ENCODE assay signal across 8 mouse cellular contexts in genomic region chr5:113164448-113164847, GRCm38 (mm10). TPM values are rescaled to one million over a fixed set of nuclear protein-coding genes. Genes with fewer than 3 reads are reported as not detected.
A peak's percentile ranks its signal among the peaks of the same experiment; 100 is the strongest.
DNase-seq lines count a peak whose midpoint lies in the region; ATAC-seq and TF ChIP-seq lines count a peak whose summit lies in the region.

No protein-coding gene starts in this region.

- peaks cover 9% of the 10 kb centered on the region; the same call in 1 of the 2 replicates for H3K4me1 ChIP-seq in lung, embryonic 14.5 days (ENCODE audit: insufficient read depth)
- peaks cover 32% of the 10 kb centered on the region for H3K4me1 ChIP-seq in hindbrain, embryonic 15.5 days (replicated peaks)
- H3K4me1 ChIP-seq in midbrain, embryonic 12.5 days, result peaks cover 27% of the 10 kb centered on the region

- no peak overlapping the region for H3K4me2 ChIP-seq in lung, embryonic 14.5 days
- H3K4me2 ChIP-seq in hindbrain, embryonic 15.5 days, result no peak overlapping the region
- H3K4me2 ChIP-seq in midbrain, embryonic 12.5 days (replicated peaks), result no peak overlapping the region

- DNase-seq in lung, embryonic 14.5 days, result no peak
- no peak for DNase-seq in lung, postnatal 36 days
- DNase-seq in c-Kit-negative CD71-positive TER-119-positive erythroid progenitor cells, embryonic 14.5 days (ENCODE audit: low read depth, low spot score), result peak; percentile 27
- no peak for DNase-seq in layer of hippocampus, adult 9-10 months (ENCODE audit: low spot score)
- no peak for DNase-seq in embryo, embryonic 10.5 days (ENCODE audit: low spot score)
- no peak for DNase-seq in heart, adult 9 months (ENCODE audit: low spot score in 2 of 2)

- no peak overlapping the region for H3K4me3 ChIP-seq in lung, embryonic 14.5 days (ENCODE audit: low read depth, low read length)
- H3K4me3 ChIP-seq in hindbrain, embryonic 15.5 days, result no peak overlapping the region
- no peak overlapping the region for H3K4me3 ChIP-seq in midbrain, embryonic 12.5 days

- H3K27me3 ChIP-seq in lung, embryonic 14.5 days (ENCODE audit: insufficient read depth, low read length), result no peaks in the 10 kb centered on the region
- no peaks in the 10 kb centered on the region for H3K27me3 ChIP-seq in hindbrain, embryonic 15.5 days
- peaks cover 9% of the 10 kb centered on the region; the same call in 1 of the 2 replicates for H3K27me3 ChIP-seq in midbrain, embryonic 12.5 days

- no peak for TF ChIP-seq CTCF in lung, embryonic 14.5 days (IDR thresholded peaks at IDR 0.05; ENCODE audit: low read depth)

- peak; percentile 45 for ATAC-seq in lung, embryonic 14.5 days (ENCODE audit: insufficient read depth)
- ATAC-seq in hindbrain, embryonic 15.5 days (ENCODE audit: low FRiP score, low read depth), result 0 out of 2 replicates have a peak, but pooled peaks have one; percentile 21
- peak; percentile 39 for ATAC-seq in midbrain, embryonic 12.5 days (ENCODE audit: low FRiP score, low read depth)

- no peaks in the 10 kb centered on the region for H3K9me3 ChIP-seq in lung, embryonic 14.5 days (ENCODE audit: low read depth, low read length)
- no peaks in the 10 kb centered on the region for H3K9me3 ChIP-seq in hindbrain, embryonic 15.5 days
- H3K9me3 ChIP-seq in midbrain, embryonic 12.5 days, result no peaks in the 10 kb centered on the region

- H3K9ac ChIP-seq in lung, embryonic 14.5 days, result no peak overlapping the region
- H3K9ac ChIP-seq in hindbrain, embryonic 15.5 days, result no peak overlapping the region
- H3K9ac ChIP-seq in midbrain, embryonic 12.5 days (replicated peaks), result no peak overlapping the region

- no peak overlapping the region for H3K27ac ChIP-seq in lung, embryonic 14.5 days (ENCODE audit: low read depth)
- H3K27ac ChIP-seq in hindbrain, embryonic 15.5 days (replicated peaks), result no peak overlapping the region
- 0 out of 2 replicates have a peak overlapping the region, but pooled peaks have one; percentile 30 for H3K27ac ChIP-seq in midbrain, embryonic 12.5 days (replicated peaks)

- no peaks in the 10 kb centered on the region for H3K36me3 ChIP-seq in lung, embryonic 14.5 days (ENCODE audit: insufficient read depth)
- no peaks in the 10 kb centered on the region for H3K36me3 ChIP-seq in hindbrain, embryonic 15.5 days
- no peaks in the 10 kb centered on the region for H3K36me3 ChIP-seq in midbrain, embryonic 12.5 days

- 36% methylated on average over 9 of the region's 9 CpGs for WGBS in lung, embryonic 14.5 days
- 29% methylated on average over 9 of the region's 9 CpGs for WGBS in hindbrain, embryonic 15.5 days
- 29% methylated on average over 9 of the region's 9 CpGs for WGBS in midbrain, embryonic 12.5 days

RNA-seq across cellular contexts. Expression of gene 2900026A02Rik, which starts 56.6 kb away (rescaled TPM):
- polyA plus RNA-seq in lung, embryonic 14.5 days (2014; fragmentation: Nextera tagmentation; extraction: Ambion mirVana), result 6.9 TPM in 2 replicates
- 3.8 and 3.9 TPM in 2 replicates for polyA plus RNA-seq in hindbrain, embryonic 15.5 days (2015; fragmentation: Nextera tagmentation; extraction: Ambion mirVana)
- 2.9 and 3.1 TPM in 2 replicates for polyA plus RNA-seq in midbrain, embryonic 12.5 days (2016; fragmentation: Nextera tagmentation; extraction: Ambion mirVana)
